Mouse (Mus musculus): Measurements from ENCODE around the gene Gm45713. TPM values are rescaled to one million over a fixed set of nuclear protein-coding genes. Genes with fewer than 3 reads are reported as not detected.

Gene Gm45713
- polyA plus RNA-seq, 1 experiment from 2014 or later = 0.70 TPM

DNA sequence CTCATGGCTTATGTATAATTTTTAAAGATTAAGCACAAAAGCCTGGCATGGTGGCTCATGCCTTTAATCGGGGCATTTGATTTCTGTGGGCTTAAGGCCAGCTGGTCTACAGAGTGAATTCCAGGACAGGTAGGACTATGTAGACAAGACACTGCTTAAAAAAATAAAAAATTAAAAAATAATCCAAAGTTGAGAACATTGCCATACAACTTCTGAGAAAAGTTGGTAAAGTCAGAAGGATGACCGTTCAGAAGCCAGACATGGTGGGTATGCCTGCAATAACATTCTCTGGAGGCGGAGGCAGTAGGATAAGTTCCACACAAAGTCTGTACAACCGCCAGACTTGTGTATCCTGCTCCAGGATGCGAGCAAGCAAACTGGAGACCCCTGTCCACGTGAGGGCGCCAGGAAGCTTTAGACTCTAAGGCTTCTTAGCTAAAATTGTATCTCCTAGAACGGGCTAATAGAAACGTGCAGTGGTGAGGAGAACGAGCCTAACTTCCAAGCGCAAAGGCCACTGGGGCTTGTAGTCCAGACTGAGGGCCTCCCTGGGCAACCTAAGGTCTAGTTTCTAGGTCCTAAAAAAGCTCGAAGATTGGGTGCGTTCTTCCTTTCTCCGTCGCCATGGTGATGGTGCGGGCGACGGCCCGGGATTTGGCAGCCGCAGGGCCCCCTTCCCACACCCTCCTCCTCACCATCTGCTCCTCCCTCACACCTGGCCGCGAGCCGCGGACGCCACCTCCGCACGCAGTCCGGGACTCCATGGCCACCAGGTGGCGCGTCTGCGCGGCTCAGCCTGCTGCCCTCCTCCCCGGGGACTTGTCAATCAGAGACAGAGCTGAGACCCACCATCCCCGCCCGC is 25.8 kb upstream of the Gm45713 start:
- H3K27ac ChIP-seq (ENCODE audit: low read depth, low read length) = no peak overlapping the region
- peaks cover 45% of the 10 kb centered on the region for H3K27me3 ChIP-seq (replicated peaks; ENCODE audit: control insufficient read depth, insufficient read depth, low read length)
- no peaks in the 10 kb centered on the region for H3K9me3 ChIP-seq (ENCODE audit: control insufficient read depth)
- peak overlapping the region; percentile 71 for H3K4me2 ChIP-seq (replicated peaks; ENCODE audit: low read depth)
- H3K4me1 ChIP-seq (replicated peaks; ENCODE audit: control insufficient read depth, insufficient read depth, low read length) = peaks cover 5% of the 10 kb centered on the region; the same call in 1 of the 2 replicates
- H3K4me3 ChIP-seq (ENCODE audit: low read depth, low read length) = peak overlapping the region; percentile 36
- 4% methylated on average over 35 of the region's 35 CpGs for WGBS
- 0 out of 2 replicates have a peak overlapping the region, but pooled peaks have one; percentile 7 for H3K9ac ChIP-seq (ENCODE audit: low read depth, low read length)
- peak; percentile 89 for TF ChIP-seq CTCF (IDR thresholded peaks at IDR 0.05; ENCODE audit: low read depth)
- peaks cover 30% of the 10 kb centered on the region for H3K36me3 ChIP-seq (ENCODE audit: control insufficient read depth, insufficient read depth)
- peak; percentile 71 for ATAC-seq

DNA sequence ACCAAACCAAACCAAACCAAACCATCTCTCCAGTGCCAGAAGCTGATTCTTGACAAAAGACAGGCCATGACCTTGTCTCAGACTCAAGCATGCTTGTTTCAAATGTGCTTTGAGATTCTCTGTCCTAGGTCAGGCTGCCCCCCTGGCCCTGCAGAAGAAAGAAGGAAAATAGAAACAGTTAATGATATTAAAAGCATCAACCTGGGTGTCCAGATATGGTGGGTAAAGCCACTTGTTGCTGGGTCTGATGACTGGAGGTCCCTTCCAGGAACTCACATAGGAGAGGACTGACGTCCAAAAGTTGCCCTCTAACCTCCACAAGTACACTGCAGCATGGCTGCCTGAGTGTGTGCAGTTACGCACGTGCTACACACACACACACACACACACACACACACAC is 24.8 kb upstream of the Gm45713 start:
- no peak for TF ChIP-seq CTCF (IDR thresholded peaks at IDR 0.05; ENCODE audit: low read depth)
- no peak overlapping the region for H3K9ac ChIP-seq (ENCODE audit: low read depth, low read length)
- no peaks in the 10 kb centered on the region for H3K9me3 ChIP-seq (ENCODE audit: control insufficient read depth)
- WGBS = 89% methylated on average over 3 of the region's 3 CpGs
- peaks cover 5% of the 10 kb centered on the region; the same call in 1 of the 2 replicates for H3K4me1 ChIP-seq (replicated peaks; ENCODE audit: control insufficient read depth, insufficient read depth, low read length)
- H3K36me3 ChIP-seq (ENCODE audit: control insufficient read depth, insufficient read depth) = peaks cover 34% of the 10 kb centered on the region
- no peak overlapping the region for H3K4me2 ChIP-seq (replicated peaks; ENCODE audit: low read depth)
- no peak overlapping the region for H3K4me3 ChIP-seq (ENCODE audit: low read depth, low read length)
- no peak overlapping the region for H3K27ac ChIP-seq (ENCODE audit: low read depth, low read length)
- ATAC-seq = no peak
- H3K27me3 ChIP-seq (replicated peaks; ENCODE audit: control insufficient read depth, insufficient read depth, low read length) = peaks cover 35% of the 10 kb centered on the region

DNA sequence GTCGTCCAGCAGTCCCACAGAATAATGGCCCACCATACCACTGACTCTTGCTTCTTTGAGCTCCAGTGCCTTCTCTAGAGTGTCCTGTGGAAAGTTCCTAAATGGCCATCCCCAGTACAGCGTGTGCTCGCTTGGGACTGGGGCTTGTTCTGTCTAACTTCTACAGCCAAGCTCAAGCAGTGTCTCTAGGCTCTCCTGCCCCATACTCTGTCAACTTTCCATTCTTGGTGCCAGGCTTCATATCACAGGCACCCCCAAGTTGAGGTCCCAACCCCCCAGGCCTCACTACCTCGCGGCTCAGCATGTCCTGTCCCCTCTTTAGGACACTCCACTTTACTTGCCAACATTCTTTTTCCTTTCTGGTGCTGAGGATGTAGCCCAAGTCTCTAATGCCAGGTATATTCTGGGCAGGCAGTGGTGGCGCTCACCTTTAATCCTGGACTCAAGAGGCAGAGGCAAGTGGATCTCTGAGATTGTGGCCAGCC is 24.3 kb upstream of the Gm45713 start:
- 89% methylated on average over 6 of the region's 6 CpGs for WGBS
- ATAC-seq = no peak

DNA sequence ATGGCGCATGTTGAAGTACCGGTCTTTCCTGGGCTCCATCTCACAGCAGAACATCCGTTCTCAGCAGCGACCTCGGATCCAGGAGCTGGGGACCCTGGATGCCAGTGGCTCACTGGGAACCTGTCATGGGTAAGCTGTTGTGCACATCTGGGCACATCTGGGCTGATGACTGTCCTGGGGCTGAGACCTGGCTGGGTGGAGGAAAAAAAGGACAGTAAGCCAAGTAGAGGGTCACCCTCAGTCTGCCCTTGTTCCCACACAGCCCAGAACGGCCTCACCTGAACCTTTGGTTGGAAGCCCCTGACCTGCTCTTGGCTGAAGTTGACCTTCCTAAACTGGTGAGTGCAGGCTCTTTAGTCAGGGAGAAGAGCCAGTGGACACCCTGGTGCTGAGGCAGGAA is 23.0 kb upstream of the Gm45713 start:
- 90% methylated on average over 6 of the region's 6 CpGs for WGBS
- ATAC-seq = no peak
- peaks cover 7% of the 10 kb centered on the region; the same call in 1 of the 2 replicates for H3K4me1 ChIP-seq (replicated peaks; ENCODE audit: control insufficient read depth, insufficient read depth, low read length)
- peaks cover 34% of the 10 kb centered on the region for H3K36me3 ChIP-seq (ENCODE audit: control insufficient read depth, insufficient read depth)
- no peak overlapping the region for H3K4me2 ChIP-seq (replicated peaks; ENCODE audit: low read depth)
- peaks cover 16% of the 10 kb centered on the region for H3K27me3 ChIP-seq (replicated peaks; ENCODE audit: control insufficient read depth, insufficient read depth, low read length)
- no peak overlapping the region for H3K4me3 ChIP-seq (ENCODE audit: low read depth, low read length)
- H3K9me3 ChIP-seq (ENCODE audit: control insufficient read depth) = no peaks in the 10 kb centered on the region
- H3K27ac ChIP-seq (ENCODE audit: low read depth, low read length) = no peak overlapping the region
- H3K9ac ChIP-seq (ENCODE audit: low read depth, low read length) = no peak overlapping the region
- TF ChIP-seq CTCF (IDR thresholded peaks at IDR 0.05; ENCODE audit: low read depth) = no peak

More for the DNA sequence above, 24.3 kb upstream of the Gm45713 start:
- Histone ChIP-seq H3K27me3 (replicated peaks; ENCODE audit: control insufficient read depth, insufficient read depth, low read length) (peaks cover 30% of the 10 kb centered on the region), H3K9me3 (ENCODE audit: control insufficient read depth) (no peaks in the 10 kb centered on the region), H3K4me1 (replicated peaks; ENCODE audit: control insufficient read depth, insufficient read depth, low read length) (peaks cover 5% of the 10 kb centered on the region; the same call in 1 of the 2 replicates), H3K36me3 (ENCODE audit: control insufficient read depth, insufficient read depth) (peaks cover 34% of the 10 kb centered on the region), H3K9ac (ENCODE audit: low read depth, low read length) (no peak overlapping the region), H3K4me3 (ENCODE audit: low read depth, low read length) (no peak overlapping the region), H3K4me2 (replicated peaks; ENCODE audit: low read depth) (no peak overlapping the region), H3K27ac (ENCODE audit: low read depth, low read length) (no peak overlapping the region)
- TF ChIP-seq CTCF (IDR thresholded peaks at IDR 0.05; ENCODE audit: low read depth) = no peak

DNA sequence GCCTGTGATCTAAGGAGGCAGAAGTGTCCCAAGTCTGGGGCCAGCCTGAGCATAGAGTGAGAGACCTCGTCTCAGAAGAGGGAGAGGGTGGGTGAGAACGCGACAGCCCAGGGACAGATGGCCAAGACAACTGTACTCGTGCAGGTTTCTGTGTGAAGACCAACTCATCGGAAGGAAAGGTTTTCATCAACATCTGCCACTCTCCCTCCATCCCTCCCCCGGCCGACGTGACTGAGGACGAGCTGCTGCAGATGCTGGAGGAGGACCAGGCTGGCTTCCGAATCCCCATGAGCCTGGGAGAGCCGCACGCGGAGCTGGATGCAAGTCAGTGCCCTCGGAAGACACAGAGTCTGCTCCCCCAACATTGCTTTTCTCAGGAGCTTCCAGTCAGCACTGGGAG is 21.4 kb upstream of the Gm45713 start:
- Histone ChIP-seq H3K9ac (ENCODE audit: low read depth, low read length) (no peak overlapping the region), H3K4me2 (replicated peaks; ENCODE audit: low read depth) (no peak overlapping the region), H3K27me3 (replicated peaks; ENCODE audit: control insufficient read depth, insufficient read depth, low read length) (peaks cover 1% of the 10 kb centered on the region; the same call in 1 of the 2 replicates), H3K4me1 (replicated peaks; ENCODE audit: control insufficient read depth, insufficient read depth, low read length) (peaks cover 7% of the 10 kb centered on the region; the same call in 1 of the 2 replicates), H3K4me3 (ENCODE audit: low read depth, low read length) (no peak overlapping the region), H3K27ac (ENCODE audit: low read depth, low read length) (no peak overlapping the region), H3K9me3 (ENCODE audit: control insufficient read depth) (no peaks in the 10 kb centered on the region), H3K36me3 (ENCODE audit: control insufficient read depth, insufficient read depth) (peaks cover 34% of the 10 kb centered on the region)
- no peak for ATAC-seq
- 88% methylated on average over 14 of the region's 14 CpGs for WGBS
- no peak for TF ChIP-seq CTCF (IDR thresholded peaks at IDR 0.05; ENCODE audit: low read depth)

DNA sequence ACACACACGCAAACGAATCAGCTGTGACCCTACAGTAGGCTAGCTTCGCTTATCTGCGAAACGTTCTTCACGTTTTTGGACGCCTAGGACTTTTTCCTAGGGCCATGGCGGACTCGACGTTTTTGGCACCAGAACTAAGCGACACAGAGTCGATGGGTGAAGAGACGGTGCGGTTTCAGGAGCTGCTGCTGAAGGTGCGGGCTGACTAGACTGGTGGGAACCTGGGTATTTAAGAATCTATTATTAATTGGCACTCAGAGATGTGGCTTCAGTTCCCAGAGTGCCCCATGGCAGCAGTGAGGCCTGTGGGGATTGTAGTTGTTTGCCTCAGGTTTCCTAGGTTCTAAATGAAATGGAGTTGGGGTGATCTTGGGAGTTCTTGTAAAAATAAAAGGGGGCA is 20.2 kb upstream of the Gm45713 start:
- ATAC-seq = no peak
- no peak overlapping the region for H3K4me2 ChIP-seq (replicated peaks; ENCODE audit: low read depth)
- WGBS = 93% methylated on average over 15 of the region's 15 CpGs

More for the DNA sequence above, 20.2 kb upstream of the Gm45713 start:
- H3K27ac ChIP-seq (ENCODE audit: low read depth, low read length) = no peak overlapping the region
- TF ChIP-seq CTCF (IDR thresholded peaks at IDR 0.05; ENCODE audit: low read depth) = no peak
- no peaks in the 10 kb centered on the region for H3K9me3 ChIP-seq (ENCODE audit: control insufficient read depth)
- H3K27me3 ChIP-seq (replicated peaks; ENCODE audit: control insufficient read depth, insufficient read depth, low read length) = no peaks in the 10 kb centered on the region
- no peak overlapping the region for H3K4me3 ChIP-seq (ENCODE audit: low read depth, low read length)
- no peak overlapping the region for H3K9ac ChIP-seq (ENCODE audit: low read depth, low read length)
- 0 out of 2 replicates have a peak, but pooled peaks cover 2% of the 10 kb centered on the region for H3K4me1 ChIP-seq (replicated peaks; ENCODE audit: control insufficient read depth, insufficient read depth, low read length)
- peaks cover 34% of the 10 kb centered on the region for H3K36me3 ChIP-seq (ENCODE audit: control insufficient read depth, insufficient read depth)
